Mouse (Mus musculus) neural tube, embryonic 11.5 days (tissue): ENCODE data around the gene Gm20518. TPM values are rescaled to one million over a fixed set of nuclear protein-coding genes. Genes with fewer than 3 reads are reported as not detected.
A peak's percentile ranks its signal among the peaks of the same experiment; 100 is the strongest.

Experiments used
- ATAC-seq: fragments of 200-750 bp; cut with Nextera tagmentation; 2 replicates; pipeline ENCODE4 v1.8.0; 2017; ENCODE audit warnings: moderate number of reproducible peaks, mild to moderate bottlenecking, moderate TSS enrichment, moderate library complexity; ENCODE audit not compliant: insufficient read depth, low FRiP score, low TSS enrichment
- DNase-seq: peaks from one replicate; pipeline ENCODE4 v3.0.0-alpha.2; 2015; ENCODE audit warnings: low spot score
- H3K27ac ChIP-seq: fragments of 300-500 bp; sonication (generic); 2 replicates; pipeline ENCODE4 v1.5.1; 2014; ENCODE audit warnings: low read depth, mild to moderate bottlenecking, low read length
- H3K27me3 ChIP-seq: fragments of 300-500 bp; sonication (generic); 2 replicates; pipeline ENCODE4 v1.6.1; 2014; ENCODE audit warnings: mild to moderate bottlenecking, low read length, mixed read lengths; ENCODE audit not compliant: control insufficient read depth, insufficient read depth
- H3K36me3 ChIP-seq: fragments of 300-500 bp; sonication (generic); 2 replicates; pipeline ENCODE4 v1.6.1; 2014; ENCODE audit warnings: mild to moderate bottlenecking, low read length, moderate library complexity, mixed read lengths; ENCODE audit not compliant: control insufficient read depth, insufficient read depth
- H3K4me1 ChIP-seq: fragments of 300-500 bp; sonication (generic); 2 replicates; pipeline ENCODE4 v1.6.1; 2014; ENCODE audit warnings: low read length, mixed read lengths; ENCODE audit not compliant: control insufficient read depth, insufficient read depth
- H3K4me2 ChIP-seq: fragments of 300-500 bp; sonication (generic); 2 replicates; pipeline ENCODE4 v1.6.1; 2014; ENCODE audit warnings: low read depth, mild to moderate bottlenecking, moderate library complexity
- H3K4me3 ChIP-seq: fragments of 300-500 bp; sonication (generic); 2 replicates; pipeline ENCODE4 v1.5.1; 2014; ENCODE audit warnings: low read depth, low read length
- H3K9ac ChIP-seq: fragments of 300-500 bp; sonication (generic); 2 replicates; pipeline ENCODE4 v1.6.1; 2014; ENCODE audit warnings: mild to moderate bottlenecking, low read length
- H3K9me3 ChIP-seq: fragments of 300-500 bp; sonication (generic); 2 replicates; pipeline ENCODE4 v1.6.1; 2016; ENCODE audit warnings: low read length; ENCODE audit not compliant: control insufficient read depth
- WGBS: fragments of 180-500 bp; shearing (Covaris S2); extraction: QIAGEN DNeasy Blood & Tissue Kit; methylation state at CpG from one replicate; pipeline ENCODE4 v1.1.7; 2014; 5-methylcytosine and 5-hydroxymethylcytosine counted together
- polyA plus RNA-seq: library from polyadenylated mRNA; unstranded; fragments of >200 nt; fragmentation: Nextera tagmentation; extraction: Ambion mirVana; gene quantifications from 2 replicates; pipeline ENCODE4 v1.2.1, GENCODE M21; 2014

Gm20518 gene
- polyA plus RNA-seq, 1 experiment from 2014 or later = 0.36 TPM

- ATAC-seq (no peak), DNase-seq (peak; percentile 30)
- H3K4me3 ChIP-seq = peak overlapping the region; percentile 22
- peaks cover 80% of the 10 kb centered on the region for H3K27me3 ChIP-seq
- 7% methylated on average over 33 of the region's 33 CpGs for WGBS
- H3K4me2 ChIP-seq = peak overlapping the region; percentile 51
- no peak overlapping the region for H3K27ac ChIP-seq
- H3K9me3 ChIP-seq = no peaks in the 10 kb centered on the region
- peaks cover 42% of the 10 kb centered on the region for H3K4me1 ChIP-seq
- no peak overlapping the region for H3K9ac ChIP-seq
- 0 out of 2 replicates have a peak, but pooled peaks cover 3% of the 10 kb centered on the region for H3K36me3 ChIP-seq
Measured at GRCm38 (mm10) chr16:17803675-17804448, 87.6 kb downstream of the Gm20518 start.

- Histone ChIP-seq H3K4me1 (peaks cover 44% of the 10 kb centered on the region), H3K27ac (no peak overlapping the region), H3K27me3 (peaks cover 88% of the 10 kb centered on the region), H3K36me3 (0 out of 2 replicates have a peak, but pooled peaks cover 3% of the 10 kb centered on the region), H3K4me3 (peak overlapping the region; percentile 22; the same call in 1 of the 2 replicates), H3K9me3 (no peaks in the 10 kb centered on the region), H3K9ac (no peak overlapping the region), H3K4me2 (peak overlapping the region; percentile 44)
- 2% methylated on average over 83 of the region's 83 CpGs for WGBS
- no peak for ATAC-seq
- DNase-seq = peak; percentile 49
Measured at GRCm38 (mm10) chr16:17802839-17803674, 88.4 kb downstream of the Gm20518 start.

GRCm38 (mm10) chr16:17802456-17802838, 89.0 kb downstream of the Gm20518 start:
- H3K4me3 ChIP-seq = peak overlapping the region; percentile 22; the same call in 1 of the 2 replicates
- WGBS = 6% methylated on average over 18 of the region's 18 CpGs
- no peak overlapping the region for H3K27ac ChIP-seq
- H3K27me3 ChIP-seq = peaks cover 92% of the 10 kb centered on the region
- no peak overlapping the region for H3K9ac ChIP-seq
- H3K9me3 ChIP-seq = no peaks in the 10 kb centered on the region
- peak overlapping the region; percentile 44 for H3K4me2 ChIP-seq
- peak; percentile 23 for DNase-seq
- ATAC-seq = no peak
- H3K36me3 ChIP-seq = 0 out of 2 replicates have a peak, but pooled peaks cover 3% of the 10 kb centered on the region
- H3K4me1 ChIP-seq = peaks cover 41% of the 10 kb centered on the region

GRCm38 (mm10) chr16:17801777-17802455, 89.6 kb downstream of the Gm20518 start:
- DNase-seq = no peak
- no peaks in the 10 kb centered on the region for H3K9me3 ChIP-seq
- H3K4me3 ChIP-seq = no peak overlapping the region
- H3K4me1 ChIP-seq = peaks cover 40% of the 10 kb centered on the region
- 0 out of 2 replicates have a peak overlapping the region, but pooled peaks have one; percentile 12 for H3K4me2 ChIP-seq
- H3K27me3 ChIP-seq = peaks cover 97% of the 10 kb centered on the region
- H3K27ac ChIP-seq = no peak overlapping the region
- H3K9ac ChIP-seq = no peak overlapping the region
- WGBS = 5% methylated on average over 7 of the region's 7 CpGs
- ATAC-seq = no peak
- H3K36me3 ChIP-seq = 0 out of 2 replicates have a peak, but pooled peaks cover 3% of the 10 kb centered on the region

GRCm38 (mm10) chr16:17799584-17799983, 91.9 kb downstream of the Gm20518 start:
- no peak overlapping the region for H3K4me3 ChIP-seq
- 0 out of 2 replicates have a peak, but pooled peaks cover 3% of the 10 kb centered on the region for H3K36me3 ChIP-seq
- peaks cover 90% of the 10 kb centered on the region for H3K27me3 ChIP-seq
- no peak overlapping the region for H3K27ac ChIP-seq
- H3K4me1 ChIP-seq = peaks cover 29% of the 10 kb centered on the region
- ATAC-seq (no peak), DNase-seq (no peak)
- H3K9me3 ChIP-seq = no peaks in the 10 kb centered on the region
- H3K9ac ChIP-seq = no peak overlapping the region
- no peak overlapping the region for H3K4me2 ChIP-seq

GRCm38 (mm10) chr16:17798321-17799180, 92.9 kb downstream of the Gm20518 start:
- ATAC-seq (no peak), DNase-seq (peak; percentile 64)
- Histone ChIP-seq H3K4me1 (peaks cover 20% of the 10 kb centered on the region), H3K36me3 (0 out of 2 replicates have a peak, but pooled peaks cover under 1% of the 10 kb centered on the region), H3K9ac (peak overlapping the region; percentile 73), H3K27ac (peak overlapping the region; percentile 24; the same call in 1 of the 2 replicates), H3K27me3 (peaks cover 80% of the 10 kb centered on the region), H3K9me3 (no peaks in the 10 kb centered on the region), H3K4me3 (peak overlapping the region; percentile 55), H3K4me2 (peak overlapping the region; percentile 65)
- WGBS = 1% methylated on average over 26 of the region's 45 CpGs

- peak overlapping the region; percentile 55 for H3K4me3 ChIP-seq
- H3K4me2 ChIP-seq = peak overlapping the region; percentile 65
- peaks cover 14% of the 10 kb centered on the region for H3K4me1 ChIP-seq
- H3K27me3 ChIP-seq = peaks cover 73% of the 10 kb centered on the region
- 3% methylated on average over 29 of the region's 29 CpGs for WGBS
- ATAC-seq (no peak), DNase-seq (peak; percentile 55)
- no peaks in the 10 kb centered on the region; the same call in 1 of the 2 replicates for H3K36me3 ChIP-seq
- H3K27ac ChIP-seq = peak overlapping the region; percentile 24; the same call in 1 of the 2 replicates
- no peaks in the 10 kb centered on the region for H3K9me3 ChIP-seq
- peak overlapping the region; percentile 73 for H3K9ac ChIP-seq
Measured at GRCm38 (mm10) chr16:17797812-17798311, 93.6 kb downstream of the Gm20518 start.
